Mouse (Mus musculus): ENCODE data around the gene Mef2b. TPM values are rescaled to one million over a fixed set of nuclear protein-coding genes. Genes with fewer than 3 reads are reported as not detected.

Gene Mef2b
- polyA plus RNA-seq, 1 experiment from 2014 or later, result 0.32 TPM

DNA sequence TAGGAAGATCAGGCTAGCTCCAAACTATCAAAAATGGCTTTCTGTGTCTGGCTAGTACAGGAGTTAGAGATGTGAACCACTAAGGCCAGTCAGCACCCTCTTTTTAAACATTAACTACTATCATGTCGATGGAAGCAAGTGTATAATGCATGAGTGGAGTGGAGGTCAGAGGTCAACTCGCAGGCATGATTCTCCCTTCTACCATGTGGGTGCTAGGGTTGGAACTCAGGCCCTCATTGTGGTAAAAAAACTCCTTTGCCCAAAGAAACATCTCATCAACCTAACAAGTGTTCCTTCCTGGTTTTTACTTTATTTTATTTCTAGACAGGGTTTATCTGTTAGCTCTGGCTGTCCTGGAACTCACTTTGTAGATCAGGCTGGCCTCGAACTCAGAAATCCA, 31.2 kb downstream of the Mef2b start:
- peaks cover 21% of the 10 kb centered on the region for H3K4me1 ChIP-seq
- no peak overlapping the region for H3K4me3 ChIP-seq
- no peak overlapping the region for H3K9ac ChIP-seq
- H3K27ac ChIP-seq, result no peak overlapping the region
- no peak for ATAC-seq (ENCODE audit: low FRiP score)
- peaks cover 17% of the 10 kb centered on the region for H3K27me3 ChIP-seq
- H3K9me3 ChIP-seq (replicated peaks), result no peaks in the 10 kb centered on the region
- H3K4me2 ChIP-seq (replicated peaks), result no peak overlapping the region
- no peaks in the 10 kb centered on the region for H3K36me3 ChIP-seq
- 72% methylated on average over 3 of the region's 3 CpGs for WGBS

DNA sequence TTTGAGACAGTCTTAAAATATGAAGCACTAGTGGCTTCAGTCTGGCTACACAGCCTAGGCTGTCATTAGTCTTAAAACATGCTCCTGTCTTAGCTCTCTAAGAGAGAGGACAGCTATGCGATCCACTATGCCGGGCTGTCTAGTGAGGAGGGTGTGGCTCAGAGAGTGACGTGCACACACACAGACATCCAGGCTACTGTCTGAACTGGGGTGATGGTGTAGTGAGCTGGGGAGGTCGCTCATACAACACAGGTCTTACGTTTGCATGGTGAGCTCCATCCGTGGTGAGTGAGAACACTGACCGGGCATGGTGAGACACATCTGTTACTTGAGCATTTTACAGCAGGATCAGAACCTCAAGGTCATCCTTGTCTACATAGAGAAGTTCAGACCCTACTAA, 31.7 kb downstream of the Mef2b start:
- ATAC-seq (ENCODE audit: low FRiP score), result no peak
- Histone ChIP-seq H3K9me3 (replicated peaks) (no peaks in the 10 kb centered on the region), H3K4me3 (no peak overlapping the region), H3K4me1 (peaks cover 21% of the 10 kb centered on the region), H3K4me2 (replicated peaks) (no peak overlapping the region; the same call in 1 of the 2 replicates), H3K27me3 (peaks cover 12% of the 10 kb centered on the region), H3K27ac (no peak overlapping the region), H3K36me3 (no peaks in the 10 kb centered on the region), H3K9ac (no peak overlapping the region)
- 90% methylated on average over 7 of the region's 7 CpGs for WGBS

GRCm38 (mm10) chr8:70172043-70172681, 32.7 kb downstream of the Mef2b start, which contains the start of gene Tmem161a:
TSS of gene Tmem161a (plus strand) at chr8:70172356.
- H3K27ac ChIP-seq, result peak within 1 kb of the TSS; percentile 7; the same call in 1 of the 2 replicates
- peak within 1 kb of the TSS; percentile 52 for H3K4me3 ChIP-seq
- H3K36me3 ChIP-seq, result peaks cover 8% of the 10 kb centered on the region; the same call in 1 of the 2 replicates
- H3K27me3 ChIP-seq, result peaks cover 4% of the 10 kb centered on the region
- H3K9me3 ChIP-seq (replicated peaks), result no peaks in the 10 kb centered on the region
- H3K4me1 ChIP-seq, result peaks cover 18% of the 10 kb centered on the region
- ATAC-seq (ENCODE audit: low FRiP score), result peak; percentile 97
- H3K4me2 ChIP-seq (replicated peaks), result peak within 1 kb of the TSS; percentile 60
- peak within 1 kb of the TSS; percentile 58 for H3K9ac ChIP-seq
- WGBS, result 2% methylated on average over 27 of the region's 27 CpGs

- peaks cover 16% of the 10 kb centered on the region; the same call in 1 of the 2 replicates for H3K36me3 ChIP-seq
- 0 out of 2 replicates have a peak overlapping the region, but pooled peaks have one; percentile 60 for H3K4me2 ChIP-seq (replicated peaks)
- H3K9me3 ChIP-seq (replicated peaks), result no peaks in the 10 kb centered on the region
- 94% methylated on average over 5 of the region's 5 CpGs for WGBS
- H3K27ac ChIP-seq, result no peak overlapping the region
- no peaks in the 10 kb centered on the region for H3K27me3 ChIP-seq
- no peak overlapping the region for H3K9ac ChIP-seq
- no peak overlapping the region for H3K4me3 ChIP-seq
- ATAC-seq (ENCODE audit: low FRiP score), result no peak
- peaks cover 18% of the 10 kb centered on the region for H3K4me1 ChIP-seq
Measured at GRCm38 (mm10) chr8:70173320-70173719, 33.8 kb downstream of the Mef2b start.

GRCm38 (mm10) chr8:70174079-70174478, 34.6 kb downstream of the Mef2b start:
- Histone ChIP-seq H3K4me2 (replicated peaks) (no peak overlapping the region), H3K4me1 (peaks cover 18% of the 10 kb centered on the region), H3K27ac (no peak overlapping the region), H3K9me3 (replicated peaks) (no peaks in the 10 kb centered on the region), H3K4me3 (no peak overlapping the region), H3K36me3 (peaks cover 16% of the 10 kb centered on the region; the same call in 1 of the 2 replicates), H3K9ac (no peak overlapping the region), H3K27me3 (no peaks in the 10 kb centered on the region)
- 92% methylated on average over 7 of the region's 7 CpGs for WGBS
- no peak for ATAC-seq (ENCODE audit: low FRiP score)

- Histone ChIP-seq H3K4me1 (peaks cover 11% of the 10 kb centered on the region), H3K4me3 (no peak overlapping the region), H3K4me2 (replicated peaks) (no peak overlapping the region), H3K27me3 (no peaks in the 10 kb centered on the region), H3K9ac (no peak overlapping the region), H3K36me3 (peaks cover 42% of the 10 kb centered on the region), H3K27ac (no peak overlapping the region), H3K9me3 (replicated peaks) (no peaks in the 10 kb centered on the region)
- ATAC-seq (ENCODE audit: low FRiP score), result no peak
- WGBS, result 94% methylated on average over 2 of the region's 2 CpGs
Measured at GRCm38 (mm10) chr8:70178231-70178630, 38.7 kb downstream of the Mef2b start.

GRCm38 (mm10) chr8:70179082-70179481, 39.6 kb downstream of the Mef2b start:
- ATAC-seq (ENCODE audit: low FRiP score), result no peak
- no peak overlapping the region for H3K4me2 ChIP-seq (replicated peaks)
- H3K9me3 ChIP-seq (replicated peaks), result no peaks in the 10 kb centered on the region
- no peaks in the 10 kb centered on the region for H3K27me3 ChIP-seq
- peaks cover 6% of the 10 kb centered on the region; the same call in 1 of the 2 replicates for H3K4me1 ChIP-seq
- H3K27ac ChIP-seq, result no peak overlapping the region
- no peak overlapping the region for H3K4me3 ChIP-seq
- H3K36me3 ChIP-seq, result peaks cover 44% of the 10 kb centered on the region
- WGBS, result 96% methylated on average over 4 of the region's 4 CpGs
- H3K9ac ChIP-seq, result no peak overlapping the region

DNA sequence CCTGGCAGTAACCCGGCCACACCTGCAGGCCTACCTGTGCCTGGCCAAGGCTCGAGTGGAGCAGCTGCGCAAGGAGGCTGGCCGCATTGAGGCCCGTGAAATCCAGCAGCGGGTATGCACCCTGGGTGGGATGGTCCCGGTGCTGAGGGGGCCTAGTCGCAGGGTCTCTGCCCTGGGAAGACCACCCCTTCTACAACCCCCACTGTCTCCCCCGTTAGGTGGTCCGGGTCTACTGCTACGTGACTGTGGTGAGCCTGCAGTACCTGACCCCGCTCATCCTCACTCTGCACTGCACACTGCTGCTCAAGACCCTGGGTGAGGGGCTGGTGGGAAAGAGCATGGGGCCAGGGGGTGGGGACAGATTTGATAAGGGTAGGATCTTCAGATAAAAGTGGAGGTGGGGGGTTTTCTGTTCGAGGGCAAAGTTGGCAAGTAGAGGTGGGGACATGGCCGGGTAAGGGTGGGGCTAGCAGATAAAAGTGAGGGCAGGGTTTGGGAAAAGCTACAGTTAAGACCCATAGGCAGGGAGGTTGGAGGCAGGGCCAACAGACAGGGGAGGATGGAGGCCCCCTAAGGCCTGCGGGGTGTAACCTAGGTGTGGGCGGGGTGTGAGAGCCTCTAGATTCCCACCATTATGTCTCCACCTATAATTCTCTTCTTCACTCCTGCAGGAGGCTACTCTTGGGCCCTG, 41.8 kb downstream of the Mef2b start:
- no peaks in the 10 kb centered on the region for H3K27me3 ChIP-seq
- H3K9ac ChIP-seq, result no peak overlapping the region
- 82% methylated on average over 16 of the region's 16 CpGs for WGBS
- peaks cover 44% of the 10 kb centered on the region for H3K36me3 ChIP-seq
- no peak overlapping the region for H3K4me2 ChIP-seq (replicated peaks)
- ATAC-seq (ENCODE audit: low FRiP score), result no peak
- H3K27ac ChIP-seq, result no peak overlapping the region
- 0 out of 2 replicates have a peak, but pooled peaks cover 3% of the 10 kb centered on the region for H3K4me1 ChIP-seq
- no peaks in the 10 kb centered on the region for H3K9me3 ChIP-seq (replicated peaks)
- no peak overlapping the region for H3K4me3 ChIP-seq

DNA sequence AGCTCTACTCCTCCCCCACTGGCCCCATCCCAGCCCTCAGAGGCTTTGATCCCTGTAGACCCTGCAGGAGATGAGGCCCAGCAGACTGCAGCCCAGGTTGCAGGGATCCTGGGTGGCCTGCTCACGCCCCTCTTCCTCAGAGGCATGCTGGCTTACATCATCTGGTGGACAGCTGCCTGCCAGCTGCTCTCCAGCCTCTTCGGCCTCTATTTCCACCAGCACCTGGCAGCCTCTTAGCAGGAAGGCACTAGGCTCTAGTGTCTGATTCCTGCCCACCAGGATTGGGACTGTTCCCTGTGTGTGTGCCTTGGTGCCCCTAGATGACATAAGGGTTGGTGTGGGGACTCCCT, 42.4 kb downstream of the Mef2b start:
- Histone ChIP-seq H3K4me3 (no peak overlapping the region), H3K4me2 (replicated peaks) (no peak overlapping the region), H3K36me3 (peaks cover 38% of the 10 kb centered on the region), H3K27me3 (no peaks in the 10 kb centered on the region), H3K4me1 (0 out of 2 replicates have a peak, but pooled peaks cover 3% of the 10 kb centered on the region), H3K27ac (no peak overlapping the region), H3K9ac (no peak overlapping the region), H3K9me3 (replicated peaks) (no peaks in the 10 kb centered on the region)
- ATAC-seq (ENCODE audit: low FRiP score), result no peak
- WGBS, result 51% methylated on average over 2 of the region's 2 CpGs

DNA sequence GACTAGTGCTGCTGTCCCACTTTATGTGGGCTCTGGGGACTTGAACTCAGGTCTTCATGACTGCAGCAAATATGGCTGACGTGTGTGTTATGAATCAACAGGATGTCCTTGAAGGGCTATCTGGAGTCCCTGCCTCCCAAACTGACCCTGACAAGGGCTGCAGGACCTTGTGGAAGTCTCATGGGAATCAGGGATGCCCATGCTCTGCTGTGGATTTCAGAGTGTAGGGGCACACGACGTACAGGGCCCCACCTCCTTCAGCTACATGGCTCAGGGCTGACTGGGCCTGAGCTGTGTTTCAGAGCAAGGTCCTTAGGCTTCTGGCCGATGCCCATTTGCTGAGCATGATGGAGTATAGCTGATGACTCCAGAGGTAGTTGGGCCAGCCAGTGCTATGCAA, 43.7 kb downstream of the Mef2b start:
- Histone ChIP-seq H3K36me3 (peaks cover 28% of the 10 kb centered on the region), H3K9ac (no peak overlapping the region), H3K27ac (no peak overlapping the region), H3K4me1 (0 out of 2 replicates have a peak, but pooled peaks cover 3% of the 10 kb centered on the region), H3K27me3 (no peaks in the 10 kb centered on the region), H3K9me3 (replicated peaks) (no peaks in the 10 kb centered on the region), H3K4me2 (replicated peaks) (no peak overlapping the region), H3K4me3 (no peak overlapping the region)
- no peak for ATAC-seq (ENCODE audit: low FRiP score)
- 85% methylated on average over 4 of the region's 4 CpGs for WGBS

DNA sequence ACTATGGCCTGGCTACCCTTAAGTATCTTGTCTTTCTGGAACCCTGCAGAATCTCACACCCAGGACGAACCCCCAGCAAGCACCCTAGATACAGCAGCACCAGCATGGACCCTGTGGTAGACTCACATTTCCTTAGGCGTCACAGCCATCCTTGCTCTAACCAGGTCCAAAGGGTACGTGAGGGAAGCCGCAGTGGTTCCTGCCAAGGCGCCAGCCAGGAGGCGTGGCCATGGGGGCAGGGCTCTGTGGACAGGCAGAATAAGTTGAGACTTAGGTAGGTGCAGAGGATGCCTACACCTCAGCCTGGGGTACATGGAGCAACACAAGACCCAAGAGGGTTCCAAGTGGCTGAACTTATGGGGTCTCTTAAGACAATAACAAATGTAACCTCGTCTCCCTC, 49.2 kb downstream of the Mef2b start:
- Histone ChIP-seq H3K4me1 (0 out of 2 replicates have a peak, but pooled peaks cover 3% of the 10 kb centered on the region), H3K27me3 (no peaks in the 10 kb centered on the region), H3K27ac (no peak overlapping the region), H3K4me3 (no peak overlapping the region), H3K4me2 (replicated peaks) (no peak overlapping the region), H3K9me3 (replicated peaks) (no peaks in the 10 kb centered on the region), H3K36me3 (no peaks in the 10 kb centered on the region), H3K9ac (no peak overlapping the region)
- ATAC-seq (ENCODE audit: low FRiP score), result no peak
- WGBS, result 70% methylated on average over 7 of the region's 7 CpGs

DNA sequence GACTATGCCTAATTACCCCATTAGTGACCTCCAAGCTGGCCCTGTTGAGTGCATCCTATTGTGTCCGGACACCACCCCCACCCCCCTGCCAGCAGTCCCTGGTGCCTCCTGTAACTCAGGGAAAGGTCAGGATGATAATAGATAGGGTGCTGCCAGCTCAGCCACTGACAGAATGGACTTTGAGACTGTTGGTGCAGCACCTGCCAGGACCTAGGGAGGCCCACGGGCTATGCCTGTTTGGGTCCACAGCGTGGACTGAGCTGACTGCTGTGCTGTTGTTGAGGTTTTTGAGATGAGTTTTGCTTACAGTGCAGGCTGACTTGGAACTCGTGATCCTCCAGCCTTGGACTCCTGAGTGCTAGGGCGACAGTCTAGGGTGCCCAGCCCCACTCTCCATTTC, 53.7 kb downstream of the Mef2b start:
- Histone ChIP-seq H3K9ac (peak overlapping the region; percentile 19; the same call in 1 of the 2 replicates), H3K27ac (no peak overlapping the region), H3K36me3 (no peaks in the 10 kb centered on the region), H3K4me3 (no peak overlapping the region), H3K4me1 (0 out of 2 replicates have a peak, but pooled peaks cover 3% of the 10 kb centered on the region), H3K27me3 (no peaks in the 10 kb centered on the region; the same call in 1 of the 2 replicates), H3K9me3 (replicated peaks) (no peaks in the 10 kb centered on the region), H3K4me2 (replicated peaks) (no peak overlapping the region)
- WGBS, result 56% methylated on average over 5 of the region's 5 CpGs
- no peak for ATAC-seq (ENCODE audit: low FRiP score)
